Mouse (Mus musculus) brain, embryonic 14.5 days (tissue): ENCODE data around the gene Aldh1l1. TPM values are rescaled to one million over a fixed set of nuclear protein-coding genes. Genes with fewer than 3 reads are reported as not detected.

ENCODE experiments used
- DNase-seq: peaks from one replicate; pipeline ENCODE4 v3.0.0-alpha.2; 2011; ENCODE audit warnings: low read depth
- CTCF ChIP-seq: fragments of 200-500 bp; IDR thresholded peaks from 2 replicates; pipeline ENCODE4 v1.5.1; 2012; ENCODE audit warnings: inconsistent platforms, mild to moderate bottlenecking, moderate library complexity, borderline replicate concordance; ENCODE audit not compliant: insufficient read depth, insufficient read length; ENCODE audit errors: extremely low read depth
- POLR2A ChIP-seq: fragments of 200-500 bp; IDR thresholded peaks from 2 replicates; pipeline ENCODE4 v1.6.1; 2012; ENCODE audit warnings: mild to moderate bottlenecking, inconsistent platforms, borderline replicate concordance; ENCODE audit not compliant: poor library complexity, insufficient read depth, insufficient read length, severe bottlenecking; ENCODE audit errors: extremely low read depth
- polyA plus RNA-seq: library from polyadenylated mRNA; depleted of rRNA; stranded (reverse); fragments of >200 nt; gene quantifications from 2 replicates; pipeline ENCODE4 v1.2.3, GENCODE M21; 2012

Aldh1l1 gene
- polyA plus RNA-seq, 1 experiment = 33.6 TPM

DNA sequence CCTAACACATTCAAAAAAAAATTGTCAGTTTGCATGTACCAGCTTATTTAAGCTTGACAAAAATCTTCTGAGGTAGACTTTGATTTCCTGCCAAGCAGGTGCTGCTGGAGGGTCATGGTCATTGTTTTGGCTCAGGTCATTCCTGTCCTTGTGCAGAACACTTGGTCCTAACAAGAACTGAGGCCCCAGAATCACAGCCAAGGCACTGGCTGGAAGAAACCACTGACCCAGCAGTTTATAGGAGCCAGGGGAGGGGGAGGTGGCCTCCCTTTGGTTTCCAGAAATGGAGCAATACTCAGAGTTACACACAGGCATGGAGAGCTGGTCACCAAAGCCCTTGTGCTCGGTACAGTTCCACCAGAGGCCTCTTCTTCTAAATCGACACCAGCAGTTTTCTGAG, 96.1 kb downstream of the Aldh1l1 start:
- no peak for DNase-seq
- no peak for TF ChIP-seq CTCF
- TF ChIP-seq POLR2A = no peak

GRCm38 (mm10) chr6:90588113-90588512, 101.9 kb downstream of the Aldh1l1 start:
- DNase-seq = no peak
- TF ChIP-seq CTCF = no peak
- TF ChIP-seq POLR2A = no peak

- no peak for DNase-seq
- TF ChIP-seq CTCF (no peak), POLR2A (no peak)
These were observed 104.5 kb downstream of the Aldh1l1 start for GRCm38 (mm10) chr6:90590707-90591106.

DNA sequence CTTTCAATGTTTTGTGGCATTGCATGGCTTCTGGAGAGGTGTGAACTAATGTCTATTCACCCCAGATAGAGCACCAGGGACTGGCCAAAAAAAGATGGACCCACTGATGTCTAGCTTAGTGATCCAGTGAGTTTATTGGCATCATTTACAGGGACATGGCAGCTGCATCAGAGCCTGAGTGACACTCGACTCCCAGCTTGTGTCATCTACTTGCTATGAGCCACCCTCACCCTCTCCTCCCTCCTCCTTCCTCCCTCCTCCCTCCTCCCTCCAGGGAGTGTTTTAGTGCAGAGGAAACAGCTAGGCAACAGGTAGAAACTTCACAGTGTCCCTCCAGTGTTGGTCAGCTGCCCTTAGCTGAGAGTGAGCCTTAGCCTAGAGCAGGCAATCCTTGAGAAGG, 108.7 kb downstream of the Aldh1l1 start:
- DNase-seq = no peak

GRCm38 (mm10) chr6:90597060-90597459, 110.8 kb downstream of the Aldh1l1 start:
- TF ChIP-seq CTCF (no peak), POLR2A (no peak)
- no peak for DNase-seq

More for the DNA sequence above, 108.7 kb downstream of the Aldh1l1 start:
- TF ChIP-seq CTCF = no peak
- no peak for TF ChIP-seq POLR2A

GRCm38 (mm10) chr6:90597592-90597991, 111.4 kb downstream of the Aldh1l1 start:
- TF ChIP-seq POLR2A (no peak), CTCF (no peak)
- peak; percentile 44 for DNase-seq

GRCm38 (mm10) chr6:90598197-90598596, 112.0 kb downstream of the Aldh1l1 start:
- TF ChIP-seq POLR2A (no peak), CTCF (no peak)

GRCm38 (mm10) chr6:90600351-90600750, 114.1 kb downstream of the Aldh1l1 start:
- no peak for DNase-seq
- TF ChIP-seq POLR2A (no peak), CTCF (no peak)

More at GRCm38 (mm10) chr6:90598197-90598596, 112.0 kb downstream of the Aldh1l1 start:
- DNase-seq = no peak

- no peak for DNase-seq
- TF ChIP-seq POLR2A (no peak), CTCF (no peak)
These were observed 115.5 kb downstream of the Aldh1l1 start for GRCm38 (mm10) chr6:90601736-90602135.

- TF ChIP-seq CTCF (no peak), POLR2A (no peak)
- no peak for DNase-seq
These were observed 116.1 kb downstream of the Aldh1l1 start for GRCm38 (mm10) chr6:90602304-90602703.

GRCm38 (mm10) chr6:90603126-90603525, 116.9 kb downstream of the Aldh1l1 start:
- TF ChIP-seq CTCF = no peak
- no peak for TF ChIP-seq POLR2A
- no peak for DNase-seq

GRCm38 (mm10) chr6:90604130-90604529, 117.9 kb downstream of the Aldh1l1 start:
- no peak for TF ChIP-seq POLR2A
- DNase-seq = no peak
